Mouse (Mus musculus) mature B cell (primary cell): Measurements from ENCODE around the gene Ipmk.
"Not testable (repeated sequence)": the region's sequence is repeated elsewhere in the genome, so short reads cannot be mapped to it uniquely, and the experiment has no call there.

Experiments used
- in situ Hi-C: fragments of 300-500 bp; cut with MboI; formaldehyde crosslinking; loops from 2 replicates; pipeline ENCODE4 v1.14.3; 2019

Ipmk gene

DNA sequence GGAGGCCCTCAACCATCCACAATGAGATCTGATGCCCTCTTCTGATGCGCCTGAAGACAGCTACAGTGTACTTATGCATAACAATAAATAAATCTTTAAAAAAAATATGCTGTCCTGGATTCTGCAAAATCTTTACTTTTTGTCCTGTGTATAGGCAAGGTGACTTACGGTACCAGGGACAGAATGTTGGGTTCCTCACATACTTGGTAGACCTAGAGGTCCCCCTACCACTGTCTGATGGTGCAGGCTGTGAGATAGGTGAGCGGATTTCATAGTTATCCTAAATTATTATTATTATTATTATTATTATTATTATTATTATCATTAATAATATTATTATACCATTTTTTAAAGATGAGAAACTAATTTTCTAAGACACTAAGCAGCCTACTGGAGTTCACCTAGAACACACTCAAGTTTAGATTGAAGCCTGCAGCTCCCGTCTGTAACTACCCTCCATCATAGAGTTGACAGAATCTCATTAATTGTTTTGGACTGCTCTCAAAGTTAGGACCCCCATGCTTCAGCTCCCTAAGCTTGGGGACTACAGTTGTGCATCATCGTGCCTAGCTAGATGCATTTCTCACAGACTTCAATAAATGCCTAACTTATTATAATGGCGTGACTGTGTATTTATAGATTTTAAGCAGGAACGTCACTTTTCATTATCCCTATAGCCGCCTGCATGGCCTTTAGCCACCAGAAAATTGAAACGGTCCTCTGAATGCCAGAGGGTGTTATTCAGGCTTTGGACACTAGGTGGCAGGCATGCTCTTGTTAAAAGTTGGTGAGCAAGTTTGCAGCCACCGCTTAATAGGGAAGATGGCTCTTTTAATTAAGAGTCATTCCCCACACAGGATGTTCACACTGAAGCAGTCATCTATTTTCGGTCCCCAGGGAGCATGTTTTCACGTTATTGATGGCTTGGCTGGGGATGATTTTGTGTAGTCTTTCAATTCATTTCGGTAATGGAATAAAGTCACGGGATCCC lies 74.8 kb downstream of the Ipmk start:
- in situ Hi-C loops, result no loop called here

DNA sequence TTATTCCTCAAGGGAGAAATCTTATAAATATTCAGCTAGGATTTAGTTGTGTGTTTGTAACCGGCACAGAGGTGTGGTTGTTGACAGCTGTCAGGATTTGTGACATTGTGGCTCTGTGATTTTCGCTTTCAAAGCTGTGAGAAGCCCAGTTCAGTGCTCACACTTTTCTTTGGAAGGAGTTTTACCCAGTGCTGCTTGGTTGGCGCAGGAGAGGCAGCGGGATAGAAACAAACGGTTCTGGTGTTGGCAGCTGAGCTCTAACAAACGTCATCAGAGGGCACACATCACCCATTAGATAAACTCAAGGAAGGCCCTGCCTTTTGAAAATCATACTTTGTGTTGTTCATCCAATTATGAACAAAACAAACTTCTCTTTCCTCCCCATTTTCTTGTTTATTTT lies 79.2 kb downstream of the Ipmk start:
- in situ Hi-C loops, result no loop called here

DNA sequence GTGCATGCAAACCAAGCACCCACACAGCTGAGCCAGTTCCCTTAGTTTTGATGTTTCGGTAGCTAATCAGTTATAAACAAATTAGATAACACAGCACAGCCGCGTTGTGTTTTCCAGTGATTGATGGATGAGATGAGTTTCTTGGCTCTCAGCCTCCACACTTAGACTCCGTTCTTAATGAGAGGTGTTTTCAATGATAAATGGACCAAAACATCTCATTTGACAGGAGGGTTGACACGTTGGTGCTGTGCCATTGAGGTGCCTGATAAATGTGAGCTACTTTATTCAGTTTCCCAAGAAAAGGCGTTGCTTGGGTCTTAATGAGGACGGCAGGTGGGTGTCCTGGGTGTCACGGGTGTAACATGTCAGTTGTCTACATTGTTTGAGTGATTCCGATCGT lies 79.8 kb downstream of the Ipmk start:
- in situ Hi-C loops, result no loop called here

DNA sequence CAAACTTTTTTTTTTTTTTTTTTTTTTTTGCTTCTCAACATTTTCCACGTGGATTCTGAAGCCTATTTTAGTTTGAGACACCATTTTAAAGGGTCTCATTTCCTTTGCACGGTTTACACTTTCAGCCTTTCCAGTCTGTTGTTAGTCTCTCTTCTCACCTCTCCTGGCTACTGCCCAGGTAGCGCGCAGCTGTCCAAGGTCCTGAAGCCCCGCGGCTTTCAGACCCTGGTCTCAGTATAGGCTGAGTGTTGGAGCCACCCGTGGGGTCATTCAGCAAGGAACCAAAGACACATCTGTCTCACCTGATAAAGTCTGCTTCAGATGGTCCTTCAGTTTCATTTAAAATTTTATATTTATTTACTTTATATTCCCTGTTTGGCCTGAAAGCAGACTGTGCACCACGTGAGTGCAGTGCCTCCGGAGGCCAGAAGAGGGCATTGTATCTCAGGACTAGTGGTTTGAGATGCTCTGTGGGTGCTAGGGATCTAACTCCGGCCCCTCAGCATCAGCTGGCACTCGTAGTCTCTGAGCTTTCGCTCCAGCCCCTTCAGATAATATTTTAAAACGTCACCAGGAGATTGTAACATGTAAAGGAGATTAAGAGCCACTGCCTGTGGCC lies 80.8 kb downstream of the Ipmk start:
- in situ Hi-C loops, result no loop called here

DNA sequence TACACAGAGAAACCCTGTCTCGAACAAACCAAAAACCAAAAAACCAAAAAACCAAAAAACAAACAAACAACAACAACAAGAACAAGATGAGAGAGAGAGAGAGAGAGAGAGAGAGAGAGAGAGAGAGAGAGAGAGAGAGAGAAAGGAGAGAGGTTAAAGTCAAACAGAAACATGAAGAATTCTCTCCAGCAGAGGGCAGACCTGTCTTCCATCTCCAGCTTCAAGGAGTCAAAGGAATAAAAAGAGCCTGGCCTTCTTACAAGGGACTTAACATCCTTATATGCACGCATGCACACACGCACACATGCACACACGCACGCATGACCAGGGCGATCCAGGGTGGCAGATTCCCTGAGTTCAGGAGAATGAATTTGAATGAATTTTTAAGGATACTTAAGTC lies 83.1 kb downstream of the Ipmk start:
- in situ Hi-C loops, result no loop called here

DNA sequence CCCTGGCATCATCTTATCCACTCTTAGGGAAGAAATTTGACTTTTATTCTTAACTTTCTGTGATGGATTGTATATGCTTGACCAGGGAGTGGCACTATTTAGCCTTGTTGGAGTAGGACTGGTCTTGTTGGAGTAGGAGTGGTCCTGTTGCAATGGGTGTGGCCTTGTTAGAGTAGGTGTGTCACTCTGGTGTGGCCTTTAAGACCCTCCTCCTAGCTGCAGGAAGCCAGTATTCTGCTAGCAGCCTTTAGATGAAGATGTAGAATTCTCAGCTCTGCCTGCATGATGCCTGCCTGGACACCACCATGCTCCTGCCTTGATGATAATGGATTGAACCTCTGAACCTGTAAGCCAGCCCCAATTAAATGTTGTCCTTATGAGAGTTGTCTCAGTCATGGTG lies 95.5 kb downstream of the Ipmk start:
- in situ Hi-C loops, result no loop called here

DNA sequence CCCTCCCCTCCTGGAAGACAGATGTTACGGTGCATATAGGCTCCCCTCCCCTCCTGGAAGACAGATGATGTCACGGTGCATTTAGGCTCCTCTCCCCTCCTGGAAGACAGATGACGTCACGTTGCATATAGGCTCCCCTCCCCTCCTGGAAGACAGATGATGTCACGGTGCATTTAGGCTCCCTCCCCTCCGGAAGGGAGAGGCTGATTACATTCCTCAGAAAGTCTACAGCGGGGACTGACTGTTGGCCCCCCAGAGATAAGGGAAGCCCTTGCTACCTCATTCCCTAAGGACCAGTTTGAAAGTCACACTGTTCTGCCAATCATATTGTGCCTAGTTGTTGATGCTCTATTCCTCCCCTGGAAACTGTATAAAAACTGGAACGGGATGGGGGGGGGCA lies 100.1 kb downstream of the Ipmk start:
- in situ Hi-C loops, result no loop called here

DNA sequence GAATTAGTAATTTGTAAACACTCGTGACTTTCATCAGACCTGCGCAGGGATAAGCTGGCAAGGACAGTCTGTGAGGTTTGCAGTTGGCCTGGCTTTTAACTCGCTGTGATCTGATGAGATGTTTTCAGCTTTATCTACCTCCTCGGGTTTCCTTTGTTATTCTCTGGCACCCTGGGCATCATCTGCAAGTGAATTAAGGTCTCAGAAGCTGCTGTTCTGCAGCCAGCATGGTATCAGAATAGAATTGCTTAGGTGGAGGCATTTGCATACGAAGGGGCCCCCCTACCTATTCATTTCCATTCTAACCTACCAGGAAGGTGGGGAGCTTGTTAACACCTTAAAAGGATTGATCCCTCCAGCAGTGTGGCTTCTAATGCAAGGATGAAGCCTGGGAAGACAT lies 100.7 kb downstream of the Ipmk start:
- in situ Hi-C loops, result no loop called here

DNA sequence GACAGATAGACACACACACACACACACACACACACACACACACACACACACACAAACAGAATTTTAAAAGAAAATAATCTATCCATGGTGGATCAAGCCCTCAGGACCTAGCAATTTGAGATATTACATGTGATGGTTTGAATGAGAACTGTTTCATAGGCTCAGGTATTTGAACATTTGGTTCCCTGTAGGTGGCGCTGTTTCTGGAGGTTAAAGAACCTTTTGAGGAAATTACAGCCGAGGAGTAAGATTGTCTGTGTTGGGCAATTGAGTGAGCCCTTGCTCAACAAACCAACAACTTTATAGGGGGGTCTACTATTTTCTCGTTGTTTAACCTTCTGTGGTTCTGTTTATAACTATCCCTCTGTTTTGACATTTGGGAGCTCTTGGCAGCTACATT lies 107.8 kb downstream of the Ipmk start:
- in situ Hi-C loops, result no loop called here

DNA sequence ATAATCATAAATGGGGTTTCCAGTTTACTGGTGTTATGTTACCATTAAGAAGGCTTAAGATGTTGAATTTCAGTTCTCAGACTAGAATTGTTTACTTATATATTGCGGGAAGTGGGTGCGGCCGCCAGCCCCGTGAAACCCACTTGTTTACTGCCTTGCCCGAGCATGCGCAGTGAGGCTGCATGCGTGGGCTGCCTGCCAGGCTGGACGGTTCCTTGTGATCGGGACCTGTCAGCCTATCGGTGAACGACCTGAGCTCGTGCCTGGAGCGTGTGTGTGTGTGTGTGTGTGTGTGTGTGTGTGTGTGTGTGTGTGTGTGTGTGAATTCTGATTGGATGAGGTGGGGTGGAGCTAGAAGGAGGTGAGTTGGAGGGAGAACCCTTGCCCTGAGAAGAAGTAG lies 114.8 kb downstream of the Ipmk start:
- in situ Hi-C loops, result not testable (repeated sequence)

DNA sequence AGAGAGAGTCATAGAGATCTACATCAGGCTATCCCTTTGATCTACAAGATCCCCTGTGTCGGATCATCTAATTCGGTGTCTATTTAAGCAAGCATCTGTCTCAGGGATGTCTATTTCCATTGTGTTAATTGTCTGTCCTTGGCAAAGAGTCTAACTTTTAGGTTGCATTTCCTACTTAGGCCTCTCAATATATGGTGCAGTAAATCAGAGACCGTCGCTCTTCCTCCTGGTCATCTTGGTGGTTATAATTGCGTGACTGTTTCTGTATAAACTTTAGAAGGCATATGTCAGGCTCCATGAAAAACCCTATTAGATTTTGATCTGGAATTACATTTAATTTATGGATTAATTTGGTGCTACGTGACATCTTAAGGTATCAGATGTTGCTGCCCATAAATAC lies 116.9 kb downstream of the Ipmk start:
- in situ Hi-C loops, result no loop called here

DNA sequence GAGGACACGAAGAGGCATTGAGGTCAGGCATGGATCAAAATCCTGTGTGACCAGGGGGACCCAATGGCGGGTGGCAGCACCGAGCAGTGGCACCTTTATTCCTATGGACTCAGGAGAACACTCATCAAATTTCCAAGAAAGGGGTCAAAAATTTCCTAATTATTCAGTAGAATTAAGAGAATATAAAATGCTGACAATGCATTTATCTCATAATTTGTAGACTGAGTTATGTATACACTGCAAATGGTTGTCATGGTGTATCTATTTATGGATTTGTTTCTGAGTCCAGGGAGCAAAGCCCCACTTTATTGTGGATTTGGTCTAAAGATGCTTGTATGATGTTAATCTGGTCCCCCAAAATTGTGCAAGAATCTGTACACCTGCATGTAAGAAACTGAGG lies 120.8 kb downstream of the Ipmk start:
- in situ Hi-C loops, result no loop called here

DNA sequence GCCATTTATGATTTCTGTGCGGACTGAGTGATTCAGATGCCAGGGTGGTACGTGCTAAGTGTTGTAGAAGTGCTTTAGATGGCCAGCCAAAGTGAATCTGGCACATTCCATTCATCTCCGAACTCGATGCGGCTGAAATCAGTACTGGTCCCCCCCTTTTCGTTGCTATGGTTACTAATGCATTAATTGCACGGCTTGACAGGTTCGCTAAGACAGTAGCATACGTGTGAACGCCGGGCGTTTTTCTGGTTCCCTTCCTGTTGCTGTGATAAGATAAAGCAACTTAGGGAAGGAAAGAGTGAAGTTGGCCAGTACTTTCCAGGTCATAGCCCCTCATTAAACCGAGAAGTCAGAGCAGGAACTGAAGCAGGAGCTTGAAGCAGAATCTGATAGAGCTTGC lies 122.2 kb downstream of the Ipmk start:
- in situ Hi-C loops, result no loop called here

DNA sequence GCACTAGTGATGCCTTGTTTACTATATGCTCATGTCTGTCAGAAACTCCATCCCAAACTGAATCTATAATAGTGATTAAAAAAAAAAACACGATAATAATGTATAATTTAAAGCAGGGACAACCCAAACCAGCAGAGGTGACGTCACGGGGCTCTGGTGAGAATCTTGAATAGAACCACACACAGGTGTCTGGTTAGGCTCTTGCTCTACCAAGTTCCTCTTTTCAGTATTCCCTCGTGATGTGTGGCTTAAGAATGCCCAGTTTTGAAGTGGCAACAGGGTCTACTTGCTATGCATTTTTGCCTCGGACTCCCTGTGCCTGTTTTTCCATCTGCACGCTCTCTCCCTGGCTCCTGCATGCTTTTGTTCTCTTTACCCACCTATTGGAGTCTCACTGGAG lies 124.5 kb downstream of the Ipmk start:
- in situ Hi-C loops, result no loop called here

DNA sequence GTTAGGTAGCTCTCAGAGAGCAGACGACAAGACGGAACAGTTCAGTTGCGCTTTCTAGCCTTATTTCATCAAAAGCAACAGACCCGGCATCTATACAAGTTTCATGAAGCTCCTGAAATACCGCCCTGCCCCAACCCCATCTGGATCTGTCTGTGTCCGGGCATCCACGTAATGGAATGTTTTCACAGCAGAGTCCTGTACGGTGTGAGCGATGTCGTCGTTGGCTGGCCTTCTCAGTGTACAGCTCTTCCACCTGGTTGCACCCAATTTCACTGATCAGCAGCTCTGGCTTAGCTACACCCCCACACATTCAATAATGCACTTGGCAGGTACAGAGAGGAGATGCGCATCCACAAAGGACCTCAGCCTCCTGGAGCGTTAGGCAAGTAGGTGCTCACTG lies 126.0 kb downstream of the Ipmk start:
- in situ Hi-C loops, result no loop called here

DNA sequence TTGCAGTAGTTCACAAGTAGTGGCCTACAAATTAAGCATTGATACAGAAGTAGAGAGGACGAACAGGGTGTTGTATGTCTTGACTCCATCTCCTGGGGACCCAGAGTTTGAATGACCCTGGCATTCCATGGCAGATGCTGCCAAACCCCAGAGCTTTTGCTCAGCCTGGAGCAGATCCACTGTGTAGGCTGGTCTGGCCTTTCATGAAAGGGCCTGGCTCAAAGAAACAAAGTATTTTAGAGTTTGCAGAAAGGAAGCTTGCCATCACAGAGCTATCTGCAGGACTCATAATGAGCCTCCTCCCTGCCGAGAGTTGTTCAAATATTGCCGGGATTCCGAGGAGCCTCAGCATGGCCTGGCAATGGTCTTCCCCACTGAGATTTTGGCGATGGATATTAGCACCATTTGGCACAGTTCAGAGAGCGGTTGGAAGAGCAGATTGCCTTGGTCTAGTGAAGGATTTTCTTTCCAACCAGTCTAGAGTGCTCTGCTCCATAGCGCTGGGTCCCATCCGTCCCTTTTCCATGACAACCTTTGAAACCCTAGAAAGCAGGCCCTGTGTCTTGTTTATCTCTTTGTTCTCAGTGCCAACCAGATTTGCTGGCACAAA lies 129.0 kb downstream of the Ipmk start:
- in situ Hi-C loops, result no loop called here

DNA sequence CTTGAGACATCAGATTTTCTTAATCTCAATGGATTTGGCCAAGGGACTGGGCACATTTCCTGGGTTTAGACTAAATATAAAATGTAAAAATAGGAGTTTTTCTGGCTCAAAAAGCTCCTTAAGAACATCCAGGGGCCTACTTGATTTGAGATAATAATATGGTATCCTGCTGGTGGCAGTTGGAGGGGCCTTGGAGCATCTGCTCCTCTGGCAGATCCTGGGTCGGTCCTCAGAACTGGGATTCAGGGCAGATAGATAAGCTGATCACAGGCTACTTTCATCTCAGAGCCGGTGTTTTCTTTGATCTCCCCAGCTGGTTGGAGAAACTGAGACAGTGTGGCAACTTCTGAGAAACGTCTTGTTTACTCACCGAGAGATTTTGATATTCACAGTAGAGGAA lies 129.6 kb downstream of the Ipmk start:
- in situ Hi-C loops, result no loop called here

DNA sequence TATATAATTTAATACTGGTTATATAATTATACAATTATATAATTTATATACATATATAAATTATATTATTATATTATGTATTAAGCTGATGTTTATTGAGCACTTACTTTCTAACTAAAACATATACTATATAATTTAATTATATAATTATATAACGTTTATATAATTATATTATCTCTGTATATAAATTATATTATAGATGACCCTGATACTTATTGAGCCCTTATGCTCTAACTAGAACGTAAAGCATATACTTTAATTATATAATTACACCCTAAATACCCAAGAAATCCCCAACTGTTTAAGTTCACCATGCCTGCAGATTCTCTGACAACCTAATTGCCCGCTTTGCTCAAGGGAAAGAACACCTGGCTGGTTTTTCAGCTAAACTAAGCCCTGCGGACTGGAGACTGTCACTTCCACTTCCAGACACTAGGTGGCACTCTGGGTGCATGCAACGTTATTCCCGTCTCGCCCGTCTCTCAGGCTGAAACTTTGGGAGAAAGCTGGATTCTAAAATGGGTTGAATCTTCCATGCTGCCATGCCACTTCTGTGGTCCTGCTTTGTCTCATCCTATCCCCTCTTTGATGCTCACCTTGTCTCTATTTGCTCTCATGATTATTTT lies 132.2 kb downstream of the Ipmk start:
- in situ Hi-C loops, result no loop called here
